23 mouse cellular contexts compared by ENCODE assay signal in the genomic region with DNA sequence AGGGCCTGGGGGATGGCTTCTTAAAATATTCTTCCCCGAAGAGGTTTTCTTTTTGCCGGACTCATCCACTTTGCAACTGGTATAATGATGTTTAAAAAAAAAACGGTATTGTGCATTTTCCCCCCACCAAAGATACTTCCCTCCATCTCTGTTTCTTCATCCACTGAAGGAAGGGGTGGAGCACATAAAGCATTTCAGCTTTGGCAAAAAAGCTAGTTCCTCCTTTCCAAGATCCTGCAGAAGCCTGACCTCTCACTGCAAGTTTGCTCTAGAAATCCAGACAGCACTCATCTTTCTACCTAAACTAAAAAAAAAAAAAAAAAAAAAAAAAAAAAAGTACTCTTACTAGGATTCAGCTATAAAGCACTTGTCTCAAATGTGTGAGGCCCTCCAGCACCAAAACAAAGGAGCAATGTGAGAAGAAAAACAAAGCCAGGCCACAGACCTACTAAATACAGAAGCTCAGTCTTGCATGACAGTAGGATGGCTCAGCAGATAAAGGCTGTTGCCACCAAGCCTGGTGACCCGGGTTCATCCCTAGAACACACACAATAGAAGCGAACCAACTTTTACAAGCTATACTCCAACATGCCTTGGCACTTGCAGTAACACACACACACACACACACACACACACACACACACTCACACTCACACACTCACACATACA. TPM values are rescaled to one million over a fixed set of nuclear protein-coding genes. Genes with fewer than 3 reads are reported as not detected.
DNase-seq lines count a peak whose midpoint lies in the region; ATAC-seq and TF ChIP-seq lines count a peak whose summit lies in the region.
"Had no signal": no experiment of that assay in that cellular context is flagged by ENCODE, and none has a peak within 500 bp of the region (broad histone marks: within the 10 kb centered on the region; RNA-seq: fewer than 3 reads in every experiment).

No protein-coding gene starts in this region.

- TF ChIP-seq CTCF in lung, adult 2 months (IDR thresholded peaks at IDR 0.05; ENCODE audit: insufficient read depth, low read length) = no peak
- TF ChIP-seq CTCF in stomach, postnatal 0 days (IDR thresholded peaks at IDR 0.05; ENCODE audit: low read depth) = no peak

- H3K9me3 ChIP-seq in hindbrain, embryonic 10.5 days = no peaks in the 10 kb centered on the region
- no peaks in the 10 kb centered on the region for H3K9me3 ChIP-seq in hindbrain, embryonic 11.5 days (ENCODE audit: control insufficient read depth, low read length)
- no peaks in the 10 kb centered on the region for H3K9me3 ChIP-seq in stomach, postnatal 0 days (ENCODE audit: control insufficient read depth, low read length)
- H3K9me3 ChIP-seq: embryonic facial prominence, embryonic 12.5 days; heart, embryonic 12.5 days; limb, embryonic 12.5 days; liver, embryonic 13.5 days; lung, embryonic 15.5 days; neural tube, embryonic 13.5 days had no signal

- TF ChIP-seq EP300 in stomach, postnatal 0 days (optimal IDR thresholded peaks at IDR 0.05) = no peak

- WGBS in hindbrain, embryonic 10.5 days = 58% methylated on average over 5 of the region's 5 CpGs
- 55% methylated on average over 5 of the region's 5 CpGs for WGBS in hindbrain, embryonic 11.5 days
- WGBS in lung, adult 2 months = 66% methylated on average over 5 of the region's 5 CpGs
- WGBS in stomach, postnatal 0 days = 60% methylated on average over 5 of the region's 5 CpGs

- no peak for ATAC-seq in hindbrain, embryonic 11.5 days (ENCODE audit: low FRiP score)
- peak; percentile 82 for ATAC-seq in common myeloid progenitor, adult 5-6 weeks (replicated peaks; ENCODE audit: low read depth, poor library complexity, severe bottlenecking)
- ATAC-seq in monocyte, adult 5-6 weeks (replicated peaks; ENCODE audit: insufficient number of reproducible peaks, low FRiP score, low TSS enrichment, poor library complexity, severe bottlenecking) = peak; percentile 68; the same call in 1 of the 2 replicates
- no peak for ATAC-seq in stomach, postnatal 0 days (ENCODE audit: low FRiP score, low TSS enrichment)
- ATAC-seq: forebrain, embryonic 14.5 days; hindbrain, postnatal 0 days had no signal

- H3K27ac ChIP-seq in hindbrain, embryonic 10.5 days = peak overlapping the region; percentile 66
- H3K27ac ChIP-seq in hindbrain, embryonic 11.5 days (ENCODE audit: low read depth, low read length) = no peak overlapping the region
- H3K27ac ChIP-seq in stomach, postnatal 0 days (replicated peaks) = no peak overlapping the region
- H3K27ac ChIP-seq: embryonic facial prominence, embryonic 12.5 days; hindbrain, postnatal 0 days; limb, embryonic 12.5 days; liver, embryonic 13.5 days; lung, embryonic 15.5 days; neural tube, embryonic 13.5 days had no signal

- DNase-seq in hindbrain, embryonic 10.5 days (ENCODE audit: low spot score) = no peak
- DNase-seq in hindbrain, embryonic 11.5 days (ENCODE audit: low spot score) = no peak
- DNase-seq in lung, postnatal 36 days = peak; percentile 13
- no peak for DNase-seq in lung, adult 2 months
- no peak for DNase-seq in stomach, postnatal 0 days (ENCODE audit: low spot score)
- no peak for DNase-seq in right cerebral cortex, adult 2 months (ENCODE audit: low spot score in 2 of 2)
- DNase-seq: adrenal gland, adult 2 months; B cell, adult 2 months; cerebellum, adult 9-10 months; heart, postnatal 14 days; kidney, adult 18-20 months; liver, embryonic 13.5 days; thymus, postnatal 14 days had no signal

- H3K4me2 ChIP-seq in hindbrain, embryonic 11.5 days (replicated peaks; ENCODE audit: low read depth, low read length) = no peak overlapping the region
- H3K4me2 ChIP-seq in stomach, postnatal 0 days (replicated peaks; ENCODE audit: low read depth) = no peak overlapping the region
- H3K4me2 ChIP-seq: embryonic facial prominence, embryonic 12.5 days; heart, embryonic 12.5 days; limb, embryonic 12.5 days; liver, embryonic 13.5 days; lung, embryonic 15.5 days; neural tube, embryonic 13.5 days had no signal

- H3K27me3 ChIP-seq in hindbrain, embryonic 10.5 days (ENCODE audit: insufficient read depth, poor library complexity, severe bottlenecking) = peaks cover 32% of the 10 kb centered on the region
- no peaks in the 10 kb centered on the region; the same call in 1 of the 2 replicates for H3K27me3 ChIP-seq in hindbrain, embryonic 11.5 days (ENCODE audit: control insufficient read depth, insufficient read depth, low read length)
- H3K27me3 ChIP-seq in stomach, postnatal 0 days (ENCODE audit: control insufficient read depth, insufficient read depth, low read length) = no peaks in the 10 kb centered on the region
- H3K27me3 ChIP-seq: heart, embryonic 12.5 days; liver, embryonic 13.5 days; lung, embryonic 15.5 days had no signal

- no peak overlapping the region for H3K9ac ChIP-seq in hindbrain, embryonic 11.5 days (ENCODE audit: low read depth, low read length)
- H3K9ac ChIP-seq in stomach, postnatal 0 days (ENCODE audit: low read length) = no peak overlapping the region
- H3K9ac ChIP-seq: embryonic facial prominence, embryonic 12.5 days; heart, embryonic 12.5 days; limb, embryonic 12.5 days; liver, embryonic 13.5 days; lung, embryonic 15.5 days; neural tube, embryonic 13.5 days had no signal

- peaks cover 5% of the 10 kb centered on the region; the same call in 1 of the 2 replicates for H3K4me1 ChIP-seq in hindbrain, embryonic 10.5 days (replicated peaks)
- H3K4me1 ChIP-seq in hindbrain, embryonic 11.5 days (replicated peaks; ENCODE audit: control insufficient read depth, insufficient read depth, low read length) = no peaks in the 10 kb centered on the region
- no peaks in the 10 kb centered on the region for H3K4me1 ChIP-seq in lung, adult 2 months (ENCODE audit: control insufficient read depth, insufficient read depth, low read length)
- H3K4me1 ChIP-seq in stomach, postnatal 0 days (replicated peaks; ENCODE audit: control insufficient read depth, insufficient read depth) = no peaks in the 10 kb centered on the region
- H3K4me1 ChIP-seq: embryonic facial prominence, embryonic 12.5 days; heart, embryonic 12.5 days; limb, embryonic 12.5 days; liver, embryonic 13.5 days; lung, embryonic 15.5 days; neural tube, embryonic 13.5 days had no signal

- H3K36me3 ChIP-seq in hindbrain, embryonic 10.5 days = no peaks in the 10 kb centered on the region
- no peaks in the 10 kb centered on the region for H3K36me3 ChIP-seq in hindbrain, embryonic 11.5 days (ENCODE audit: control insufficient read depth, insufficient read depth, low read length)
- H3K36me3 ChIP-seq in stomach, postnatal 0 days (ENCODE audit: control insufficient read depth, insufficient read depth, low read length) = no peaks in the 10 kb centered on the region
- H3K36me3 ChIP-seq: embryonic facial prominence, embryonic 12.5 days; heart, embryonic 12.5 days; limb, embryonic 12.5 days; liver, embryonic 13.5 days; lung, embryonic 15.5 days; neural tube, embryonic 13.5 days had no signal

- no peak overlapping the region for H3K4me3 ChIP-seq in hindbrain, embryonic 10.5 days
- no peak overlapping the region for H3K4me3 ChIP-seq in hindbrain, embryonic 11.5 days (ENCODE audit: low read depth, low read length)
- H3K4me3 ChIP-seq in lung, adult 2 months (replicated peaks; ENCODE audit: extremely low read depth, low read depth, low read length) = no peak overlapping the region
- H3K4me3 ChIP-seq in stomach, postnatal 0 days (ENCODE audit: low read depth, low read length) = no peak overlapping the region
- H3K4me3 ChIP-seq: embryonic facial prominence, embryonic 12.5 days; erythroblast, embryonic 14.5 days; heart, embryonic 12.5 days; limb, embryonic 12.5 days; liver, embryonic 13.5 days; lung, embryonic 15.5 days; neural tube, embryonic 13.5 days had no signal

- TF ChIP-seq POLR2A in lung, adult 2 months (IDR thresholded peaks at IDR 0.05; ENCODE audit: borderline replicate concordance, extremely low read depth, low read depth, low read length) = no peak

RNA-seq across cellular contexts. Expression of a gene that starts 41.0 kb away (rescaled TPM):
- 28.7 and 31.8 TPM in 2 replicates for polyA plus RNA-seq in hindbrain, embryonic 10.5 days (2016; fragmentation: Nextera tagmentation; extraction: Ambion mirVana)
- polyA plus RNA-seq in hindbrain, embryonic 11.5 days (2014; fragmentation: Nextera tagmentation; extraction: Ambion mirVana) = 52.4 and 56.3 TPM in 2 replicates
- polyA plus RNA-seq in lung, adult 2 months (2012; rRNA removed) = 4.1 and 6.6 TPM in 2 replicates
- total RNA-seq in common myeloid progenitor, adult 5-6 weeks (2017) = 9.3 and 16.7 TPM in 2 replicates
- total RNA-seq in monocyte, adult 5-6 weeks (2017) = 103 to 180 TPM (median 145 TPM) in 3 replicates
- polyA plus RNA-seq in stomach, postnatal 0 days (2015; fragmentation: Nextera tagmentation; extraction: Ambion mirVana) = 9.4 and 9.7 TPM in 2 replicates

Comparison
In these comparisons a context has a peak if more than half of its experiments do, and no peak if none do; other contexts are left out.
1. ATAC-seq: peak in common myeloid progenitor, adult 5-6 weeks (single experiment) and monocyte, adult 5-6 weeks (single experiment); none in hindbrain, embryonic 11.5 days (single experiment) and stomach, postnatal 0 days (single experiment).